In genomic region chr14:54997297-54997696, GRCm38 (mm10) we compare ENCODE assay signal across 14 mouse cellular contexts. TPM values are rescaled to one million over a fixed set of nuclear protein-coding genes. Genes with fewer than 3 reads are reported as not detected.
A peak's percentile ranks its signal among the peaks of the same experiment; 100 is the strongest.
DNase-seq lines count a peak whose midpoint lies in the region; ATAC-seq and TF ChIP-seq lines count a peak whose summit lies in the region.
"Had no signal": no experiment of that assay in that cellular context is flagged by ENCODE, and none has a peak within 500 bp of the region (broad histone marks: within the 10 kb centered on the region; RNA-seq: fewer than 3 reads in every experiment).

No protein-coding gene starts in this region.

- TF ChIP-seq EP300 in heart, postnatal 0 days (IDR thresholded peaks at IDR 0.05; ENCODE audit: low read depth) = no peak

- H3K36me3 ChIP-seq in forebrain, embryonic 15.5 days = no peaks in the 10 kb centered on the region
- H3K36me3 ChIP-seq in forebrain, embryonic 13.5 days (ENCODE audit: poor library complexity, severe bottlenecking) = no peaks in the 10 kb centered on the region
- no peaks in the 10 kb centered on the region for H3K36me3 ChIP-seq in kidney, postnatal 0 days (ENCODE audit: insufficient read depth, low read length)
- H3K36me3 ChIP-seq in heart, postnatal 0 days (replicated peaks; ENCODE audit: control insufficient read depth, insufficient read depth, low read length) = 0 out of 2 replicates have a peak, but pooled peaks cover under 1% of the 10 kb centered on the region
- no peaks in the 10 kb centered on the region for H3K36me3 ChIP-seq in myocyte (ENCODE audit: control insufficient read depth, insufficient read depth)

- H3K27ac ChIP-seq in forebrain, embryonic 15.5 days (replicated peaks) = peak overlapping the region; percentile 46; the same call in 1 of the 2 replicates
- no peak overlapping the region for H3K27ac ChIP-seq in forebrain, embryonic 13.5 days
- no peak overlapping the region for H3K27ac ChIP-seq in kidney, postnatal 0 days
- H3K27ac ChIP-seq in heart, postnatal 0 days (ENCODE audit: low read depth) = peak overlapping the region; percentile 99

- peaks cover 27% of the 10 kb centered on the region for H3K4me1 ChIP-seq in forebrain, embryonic 15.5 days
- H3K4me1 ChIP-seq in forebrain, embryonic 13.5 days = peaks cover 40% of the 10 kb centered on the region
- H3K4me1 ChIP-seq in kidney, postnatal 0 days (replicated peaks; ENCODE audit: insufficient read depth, low read length) = 0 out of 2 replicates have a peak, but pooled peaks cover 3% of the 10 kb centered on the region
- peaks cover 24% of the 10 kb centered on the region for H3K4me1 ChIP-seq in heart, postnatal 0 days (ENCODE audit: control insufficient read depth, insufficient read depth)

- no peak overlapping the region for H3ac ChIP-seq in myocyte (ENCODE audit: control insufficient read depth, insufficient read length)

- no peak overlapping the region for H3K9ac ChIP-seq in forebrain, embryonic 15.5 days (replicated peaks)
- no peak overlapping the region for H3K9ac ChIP-seq in forebrain, embryonic 13.5 days
- no peak overlapping the region for H3K9ac ChIP-seq in kidney, postnatal 0 days (ENCODE audit: low read depth, low read length)
- H3K9ac ChIP-seq in heart, postnatal 0 days (replicated peaks; ENCODE audit: low read depth, low read length) = peak overlapping the region; percentile 52

- no peak overlapping the region for H3K4me2 ChIP-seq in forebrain, embryonic 15.5 days (replicated peaks)
- no peak overlapping the region for H3K4me2 ChIP-seq in forebrain, embryonic 13.5 days
- no peak overlapping the region for H3K4me2 ChIP-seq in kidney, postnatal 0 days (ENCODE audit: low read length)
- peak overlapping the region; percentile 41; the same call in 1 of the 2 replicates for H3K4me2 ChIP-seq in heart, postnatal 0 days (ENCODE audit: low read depth, low read length)
- H3K4me2 ChIP-seq in myocyte (ENCODE audit: low read depth) = peak overlapping the region; percentile 56

- ATAC-seq in forebrain, embryonic 15.5 days (replicated peaks) = no peak
- no peak for ATAC-seq in forebrain, embryonic 13.5 days
- ATAC-seq in kidney, postnatal 0 days (replicated peaks; ENCODE audit: low FRiP score, low read depth) = no peak
- peak; percentile 18 for ATAC-seq in heart, postnatal 0 days (ENCODE audit: insufficient read depth, low read depth)
- ATAC-seq: lung, postnatal 0 days had no signal

- DNase-seq in kidney, postnatal 0 days (ENCODE audit: low spot score) = peak; percentile 58
- DNase-seq in kidney, adult 11 months = no peak
- DNase-seq in heart, postnatal 0 days (ENCODE audit: low spot score) = no peak
- DNase-seq in cerebellum, adult 8-10 months = no peak
- DNase-seq in cerebellum, postnatal 25 days = no peak
- DNase-seq: adrenal gland, adult 2 months; kidney, postnatal 10 days had no signal

- WGBS in forebrain, embryonic 15.5 days = 32% methylated on average over 4 of the region's 4 CpGs
- 40% methylated on average over 4 of the region's 4 CpGs for WGBS in forebrain, embryonic 13.5 days
- 40% methylated on average over 4 of the region's 4 CpGs for WGBS in kidney, postnatal 0 days
- 29% methylated on average over 4 of the region's 4 CpGs for WGBS in heart, postnatal 0 days

- no peaks in the 10 kb centered on the region for H3K27me3 ChIP-seq in forebrain, embryonic 15.5 days
- H3K27me3 ChIP-seq in forebrain, embryonic 13.5 days = no peaks in the 10 kb centered on the region
- no peaks in the 10 kb centered on the region for H3K27me3 ChIP-seq in kidney, postnatal 0 days (ENCODE audit: insufficient read depth, low read length)
- H3K27me3 ChIP-seq in heart, postnatal 0 days (ENCODE audit: control insufficient read depth, insufficient read depth, low read length) = no peaks in the 10 kb centered on the region
- H3K27me3 ChIP-seq in myocyte (ENCODE audit: control insufficient read depth, insufficient read depth, insufficient read length) = peaks cover 5% of the 10 kb centered on the region

- H3K79me2 ChIP-seq in myocyte (ENCODE audit: control insufficient read depth, insufficient read depth) = no peaks in the 10 kb centered on the region

- no peak overlapping the region for H3K4me3 ChIP-seq in forebrain, embryonic 15.5 days
- no peak overlapping the region for H3K4me3 ChIP-seq in forebrain, embryonic 13.5 days
- H3K4me3 ChIP-seq in kidney, postnatal 0 days (replicated peaks; ENCODE audit: low read depth, low read length) = no peak overlapping the region
- no peak overlapping the region for H3K4me3 ChIP-seq in heart, postnatal 0 days (ENCODE audit: low read depth, low read length)
- no peak overlapping the region for H3K4me3 ChIP-seq in myocyte

- H3K9me3 ChIP-seq in forebrain, embryonic 15.5 days = no peaks in the 10 kb centered on the region
- H3K9me3 ChIP-seq in forebrain, embryonic 13.5 days (replicated peaks) = no peaks in the 10 kb centered on the region
- H3K9me3 ChIP-seq in kidney, postnatal 0 days (replicated peaks; ENCODE audit: low read length) = no peaks in the 10 kb centered on the region
- no peaks in the 10 kb centered on the region for H3K9me3 ChIP-seq in heart, postnatal 0 days (replicated peaks; ENCODE audit: control insufficient read depth, low read length)

- no peak for TF ChIP-seq POLR2A in myocyte (IDR thresholded peaks at IDR 0.05; ENCODE audit: insufficient read length, low read depth)

- no peak for TF ChIP-seq CTCF in kidney, postnatal 0 days (IDR thresholded peaks at IDR 0.05; ENCODE audit: low read depth)
- no peak for TF ChIP-seq CTCF in heart, postnatal 0 days (IDR thresholded peaks at IDR 0.05; ENCODE audit: low read depth)

TF ChIP-seq in myocyte, 11 proteins besides CTCF, POLR2A, EP300 and RAD21:
- TF ChIP-seq TCF3 (IDR thresholded peaks at IDR 0.05; ENCODE audit: insufficient read length, low read depth) (no peak), CEBPB (IDR thresholded peaks at IDR 0.05; ENCODE audit: insufficient read depth, poor library complexity, severe bottlenecking) (no peak), USF1 (IDR thresholded peaks at IDR 0.05; ENCODE audit: low read depth) (no peak), REST (IDR thresholded peaks at IDR 0.05; ENCODE audit: insufficient read depth, insufficient read length) (no peak), TCF12 (IDR thresholded peaks at IDR 0.05; ENCODE audit: insufficient read depth, poor library complexity, severe bottlenecking) (peak; percentile 56), MYOG (IDR thresholded peaks at IDR 0.05; ENCODE audit: control insufficient read depth in 1 of 3, insufficient read depth in 1 of 3, insufficient read length in 2 of 3, low read depth in 2 of 3) (peak in 2 of 3 experiments; percentile 31 to 59), SRF (IDR thresholded peaks at IDR 0.05; ENCODE audit: control insufficient read depth, insufficient read length, low read depth) (no peak), POLR2AphosphoS2 (IDR thresholded peaks at IDR 0.05; ENCODE audit: insufficient read length, low read depth) (no peak), MYOD1 (IDR thresholded peaks at IDR 0.05; ENCODE audit: control insufficient read depth in 1 of 3, insufficient read length in 2 of 3, low read depth in 2 of 3) (peak; percentile 73 to 83 (median 76)), E2F4 (IDR thresholded peaks at IDR 0.05; ENCODE audit: insufficient read depth) (no peak), MAX (IDR thresholded peaks at IDR 0.05; ENCODE audit: low read depth) (no peak)

RNA-seq across cellular contexts. Expression of gene Myh7, which starts 2.9 kb away (rescaled TPM):
- 6.5 and 6.7 TPM in 2 replicates for polyA plus RNA-seq in forebrain, embryonic 15.5 days (2015; fragmentation: Nextera tagmentation; extraction: Ambion mirVana)
- polyA plus RNA-seq in forebrain, embryonic 13.5 days (2015; fragmentation: Nextera tagmentation; extraction: Ambion mirVana) = 2.5 and 7.0 TPM in 2 replicates
- 0.16 and 0.88 TPM in 2 replicates for polyA plus RNA-seq in kidney, postnatal 0 days (2015; fragmentation: Nextera tagmentation; extraction: Ambion mirVana)
- total RNA-seq in heart, postnatal 0 days (2014; rRNA removed; ENCODE audit: low replicate concordance) = 4,273 and 4,731 TPM in 2 replicates
- 1,026 and 1,537 TPM in 2 replicates for polyA plus RNA-seq in heart, postnatal 0 days (2015; fragmentation: Nextera tagmentation; extraction: Ambion mirVana)
- polyA plus RNA-seq in myocyte (2012; fragmentation: generic; extraction: Trizol) = 56.5 TPM
- total RNA-seq: adrenal gland, adult 2 months; MEL had no signal
- polyA plus RNA-seq: adrenal gland, adult 2 months had no signal

RNA-seq across cellular contexts. Expression of gene Ngdn, which starts 18.0 kb away (rescaled TPM):
- 67.1 and 70.8 TPM in 2 replicates for polyA plus RNA-seq in forebrain, embryonic 15.5 days (2015; fragmentation: Nextera tagmentation; extraction: Ambion mirVana)
- 81.2 and 86.4 TPM in 2 replicates for polyA plus RNA-seq in forebrain, embryonic 13.5 days (2015; fragmentation: Nextera tagmentation; extraction: Ambion mirVana)
- polyA plus RNA-seq in kidney, postnatal 0 days (2015; fragmentation: Nextera tagmentation; extraction: Ambion mirVana) = 68.9 and 75.7 TPM in 2 replicates
- total RNA-seq in heart, postnatal 0 days (2014; rRNA removed; ENCODE audit: low replicate concordance) = 20.2 and 50.1 TPM in 2 replicates
- 50.0 and 50.9 TPM in 2 replicates for polyA plus RNA-seq in heart, postnatal 0 days (2015; fragmentation: Nextera tagmentation; extraction: Ambion mirVana)
- polyA plus RNA-seq in myocyte (2012; fragmentation: generic; extraction: Trizol) = 39.4 TPM

RNA-seq across cellular contexts. Expression of gene Gm17428, which starts 20.6 kb away (rescaled TPM):
- not detected in 2 replicates for polyA plus RNA-seq in forebrain, embryonic 15.5 days (2015; fragmentation: Nextera tagmentation; extraction: Ambion mirVana)
- polyA plus RNA-seq in forebrain, embryonic 13.5 days (2015; fragmentation: Nextera tagmentation; extraction: Ambion mirVana) = not detected in 2 replicates
- polyA plus RNA-seq in kidney, postnatal 0 days (2015; fragmentation: Nextera tagmentation; extraction: Ambion mirVana) = not detected in 2 replicates
- total RNA-seq in heart, postnatal 0 days (2014; rRNA removed; ENCODE audit: low replicate concordance) = not detected in 2 replicates
- polyA plus RNA-seq in heart, postnatal 0 days (2015; fragmentation: Nextera tagmentation; extraction: Ambion mirVana) = not detected in 2 replicates
- not detected for polyA plus RNA-seq in myocyte (2012; fragmentation: generic; extraction: Trizol)
- total RNA-seq: adrenal gland, adult 2 months; heart, adult 18-20 months; MEL had no signal
- polyA plus RNA-seq: adrenal gland, adult 2 months; lung, postnatal 0 days; urinary bladder, adult 2 months had no signal

RNA-seq across cellular contexts. Expression of gene Myh6, which starts 30.6 kb away (rescaled TPM):
- 1.0 and 1.3 TPM in 2 replicates for polyA plus RNA-seq in forebrain, embryonic 15.5 days (2015; fragmentation: Nextera tagmentation; extraction: Ambion mirVana)
- 0.32 and 0.91 TPM in 2 replicates for polyA plus RNA-seq in forebrain, embryonic 13.5 days (2015; fragmentation: Nextera tagmentation; extraction: Ambion mirVana)
- 0.34 and 0.62 TPM in 2 replicates for polyA plus RNA-seq in kidney, postnatal 0 days (2015; fragmentation: Nextera tagmentation; extraction: Ambion mirVana)
- 3,860 and 3,976 TPM in 2 replicates for total RNA-seq in heart, postnatal 0 days (2014; rRNA removed; ENCODE audit: low replicate concordance)
- 8,242 and 9,737 TPM in 2 replicates for polyA plus RNA-seq in heart, postnatal 0 days (2015; fragmentation: Nextera tagmentation; extraction: Ambion mirVana)
- polyA plus RNA-seq in myocyte (2012; fragmentation: generic; extraction: Trizol) = 15.0 TPM
- total RNA-seq: adrenal gland, adult 2 months; MEL had no signal
- polyA plus RNA-seq: adrenal gland, adult 2 months had no signal

Comparison
In these comparisons a context has a peak if more than half of its experiments do, and no peak if none do; other contexts are left out.
1. H3K27ac ChIP-seq: peak in forebrain, embryonic 15.5 days (single experiment) and heart, postnatal 0 days (single experiment); none in forebrain, embryonic 13.5 days (single experiment) and kidney, postnatal 0 days (single experiment).
2. H3K4me2 ChIP-seq: peak in heart, postnatal 0 days (single experiment) and myocyte (single experiment); none in forebrain, embryonic 15.5 days (single experiment), forebrain, embryonic 13.5 days (single experiment) and kidney, postnatal 0 days (single experiment).
3. RNA of gene Myh7, which starts 2.9 kb away (polyA plus RNA-seq): 1,026 to 1,537 TPM in heart, postnatal 0 days; 56.5 TPM in myocyte (single experiment), 6.5 to 6.7 TPM in forebrain, embryonic 15.5 days, 2.5 to 7.0 TPM in forebrain, embryonic 13.5 days and 0.16 to 0.88 TPM in kidney, postnatal 0 days; every median in the first group is over 10 times any median in the second.